Mouse (Mus musculus): ENCODE data around the gene Myo18a.

Myo18a gene

GRCm38 (mm10) chr11:77771879-77772713 lies 9.1 kb downstream of the Myo18a start:
- no peak for DNase-seq (ENCODE audit: low spot score)

GRCm38 (mm10) chr11:77775701-77776400 lies 12.8 kb downstream of the Myo18a start:
- no peak for DNase-seq (ENCODE audit: low spot score)

DNA sequence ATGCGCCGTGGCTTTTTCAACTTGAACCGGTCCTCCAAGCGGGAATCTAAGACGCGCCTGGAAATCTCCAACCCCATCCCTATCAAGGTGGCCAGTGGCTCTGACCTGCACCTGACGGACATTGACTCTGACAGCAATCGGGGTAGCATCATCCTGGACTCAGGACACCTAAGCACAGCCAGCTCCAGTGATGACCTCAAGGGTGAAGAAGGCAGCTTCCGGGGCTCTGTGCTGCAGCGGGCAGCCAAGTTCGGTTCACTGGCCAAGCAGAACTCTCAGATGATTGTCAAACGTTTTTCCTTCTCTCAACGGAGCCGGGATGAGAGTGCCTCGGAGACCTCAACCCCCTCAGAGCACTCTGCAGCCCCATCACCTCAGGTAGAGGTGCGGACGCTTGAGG lies 14.4 kb downstream of the Myo18a start:
- DNase-seq (ENCODE audit: low spot score) = no peak

- no peak for DNase-seq (ENCODE audit: low spot score)
These were observed 14.9 kb downstream of the Myo18a start for GRCm38 (mm10) chr11:77777937-77778336.

DNA sequence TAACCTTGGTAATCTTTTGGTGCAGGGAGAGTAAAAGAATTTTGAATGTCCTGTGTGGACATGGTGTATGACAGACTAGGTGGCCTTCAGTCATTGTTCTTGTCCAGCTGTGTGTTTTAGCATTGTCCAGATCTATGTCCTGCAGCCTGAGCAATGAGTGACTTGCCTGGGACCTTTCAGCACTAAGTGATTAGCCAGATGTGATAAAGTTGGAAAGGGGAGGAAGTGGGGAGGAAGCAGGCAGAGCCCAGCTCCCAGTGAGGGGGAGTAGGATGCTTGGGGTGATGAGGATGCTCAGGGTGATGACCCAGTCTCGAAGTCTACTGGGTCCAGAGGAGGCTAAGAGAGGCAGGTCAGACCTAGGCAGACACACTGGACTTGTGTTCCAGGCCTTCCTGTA lies 16.2 kb downstream of the Myo18a start:
- no peak for DNase-seq (ENCODE audit: low spot score)

DNA sequence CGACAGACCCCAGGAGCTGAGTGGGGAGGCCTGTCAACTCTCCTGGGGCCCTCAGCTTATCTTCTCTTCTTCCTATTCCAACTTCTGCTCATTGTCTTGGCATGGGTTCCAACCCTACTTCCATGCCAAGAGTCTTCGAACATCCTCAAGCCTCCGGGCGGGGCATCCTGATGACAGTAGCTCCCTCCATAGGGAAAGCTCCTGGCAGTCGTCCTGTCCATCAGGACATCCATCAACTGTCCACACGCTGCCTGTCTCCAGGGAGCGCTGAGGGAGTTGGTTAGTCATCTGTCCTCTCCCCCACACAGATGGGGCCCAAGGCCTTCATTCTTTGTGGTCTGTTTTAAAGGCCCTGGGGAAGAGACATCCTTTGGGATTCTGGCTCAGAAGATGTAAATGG lies 18.0 kb downstream of the Myo18a start:
- DNase-seq (ENCODE audit: low spot score) = no peak

GRCm38 (mm10) chr11:77782104-77782815 lies 19.2 kb downstream of the Myo18a start:
- no peak for DNase-seq (ENCODE audit: low spot score)

GRCm38 (mm10) chr11:77783211-77783746 lies 20.2 kb downstream of the Myo18a start:
- no peak for DNase-seq (ENCODE audit: low spot score)

GRCm38 (mm10) chr11:77783747-77784646 lies 21.0 kb downstream of the Myo18a start:
- DNase-seq (ENCODE audit: low spot score) = no peak

DNA sequence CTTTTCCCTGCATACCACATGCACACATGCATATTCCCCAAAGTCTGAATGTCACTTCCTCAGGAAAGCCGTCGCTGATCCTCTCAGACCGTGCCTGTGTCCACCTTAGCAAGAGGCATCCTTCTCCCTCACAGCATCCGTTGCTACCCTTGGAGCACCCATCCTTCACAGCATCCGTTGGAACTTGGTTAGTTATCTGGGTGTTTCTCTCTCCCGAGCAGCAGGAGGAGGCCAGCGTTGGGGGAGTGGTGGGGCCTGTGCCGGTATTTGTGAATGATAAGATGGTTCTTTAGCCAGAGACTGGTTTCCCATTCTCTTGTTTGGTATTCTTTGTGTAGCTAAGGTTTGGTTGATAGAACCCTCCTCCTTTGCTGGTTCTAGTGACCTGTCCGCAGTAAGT lies 21.8 kb downstream of the Myo18a start:
- no peak for DNase-seq (ENCODE audit: low spot score)

DNA sequence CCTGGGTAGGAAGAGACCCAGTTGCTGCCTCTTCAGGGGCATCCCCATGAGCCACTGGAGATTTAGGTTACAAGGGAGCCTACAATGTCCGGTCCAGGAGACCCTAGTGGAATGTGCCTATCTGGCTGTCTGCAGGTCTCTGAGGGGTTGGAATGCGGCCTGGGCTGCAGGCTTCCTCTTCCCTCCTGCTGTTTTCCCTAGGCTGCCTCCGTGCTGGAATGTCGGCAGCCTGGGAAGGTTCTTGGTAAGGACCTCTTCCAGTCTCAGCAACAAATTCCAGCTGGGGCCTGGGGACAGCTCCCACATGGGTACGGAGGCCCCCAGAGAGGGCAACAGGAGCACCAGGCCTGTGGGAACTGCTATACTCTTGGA lies 22.3 kb downstream of the Myo18a start:
- no peak for DNase-seq (ENCODE audit: low spot score)

DNA sequence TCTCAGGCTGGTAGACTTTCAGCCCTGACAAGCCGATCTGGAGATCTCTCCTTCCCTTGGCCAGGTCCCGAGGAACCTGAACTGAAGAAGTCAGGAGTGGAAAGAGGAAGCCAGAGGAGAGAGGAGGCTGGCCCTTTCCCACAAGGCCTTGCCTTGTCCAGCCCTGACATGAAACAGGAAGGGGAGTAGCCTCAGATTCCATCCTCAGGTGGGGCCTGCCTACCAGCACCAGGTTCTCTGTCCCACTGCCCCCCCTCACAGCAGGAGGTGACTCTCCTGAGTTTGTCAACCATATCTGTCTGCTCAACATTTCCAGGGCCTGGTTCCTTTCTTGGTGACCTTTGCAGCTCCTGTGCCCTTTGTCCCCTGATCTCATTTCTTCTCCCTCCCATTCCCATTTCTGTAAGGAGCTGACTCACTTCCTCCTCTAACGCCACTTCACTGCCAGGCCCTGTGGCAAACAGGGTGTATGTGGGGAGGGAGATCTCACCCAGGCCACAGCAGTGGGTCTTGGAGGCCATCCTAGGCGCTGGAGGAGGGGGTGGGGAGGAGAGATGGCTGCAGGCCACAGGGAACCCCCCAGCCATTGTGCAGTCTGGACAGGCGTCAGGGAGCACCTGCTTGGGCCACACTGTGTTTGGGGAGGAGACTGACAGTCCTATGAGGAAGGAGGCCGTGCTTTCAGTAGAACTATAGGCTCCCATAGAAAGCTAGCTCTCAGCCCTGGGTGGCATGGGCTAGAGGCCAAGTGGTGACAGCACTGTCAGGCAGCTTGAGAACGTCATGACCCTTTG lies 22.9 kb downstream of the Myo18a start:
- no peak for DNase-seq (ENCODE audit: low spot score)

DNA sequence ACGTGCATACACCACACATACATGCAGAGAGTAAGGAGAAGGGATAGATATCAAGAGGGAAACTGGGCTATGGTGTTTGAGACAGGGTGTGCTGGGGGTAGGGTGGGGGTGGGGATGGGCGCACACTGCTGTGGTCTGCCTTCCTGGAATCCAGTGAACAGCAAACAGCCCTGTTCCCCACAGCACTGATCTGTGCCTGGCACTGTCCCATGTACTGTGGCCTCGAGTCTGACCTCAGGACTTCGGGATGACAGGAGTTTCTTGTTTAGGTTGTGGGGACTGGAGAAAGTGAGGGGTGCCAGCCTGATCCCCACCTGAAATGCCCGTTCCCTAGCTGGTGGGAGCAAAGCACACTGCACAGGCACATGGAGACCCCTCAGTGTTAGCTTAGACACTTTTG lies 24.7 kb downstream of the Myo18a start, which contains the start of gene Gm10277:
Gene Gm10277 (minus strand): TSS at position 41 of the 400 bp plus-strand sequence.
- no peak for DNase-seq (ENCODE audit: low spot score)

GRCm38 (mm10) chr11:77789512-77789911 lies 26.5 kb downstream of the Myo18a start:
- DNase-seq (ENCODE audit: low spot score) = no peak

DNA sequence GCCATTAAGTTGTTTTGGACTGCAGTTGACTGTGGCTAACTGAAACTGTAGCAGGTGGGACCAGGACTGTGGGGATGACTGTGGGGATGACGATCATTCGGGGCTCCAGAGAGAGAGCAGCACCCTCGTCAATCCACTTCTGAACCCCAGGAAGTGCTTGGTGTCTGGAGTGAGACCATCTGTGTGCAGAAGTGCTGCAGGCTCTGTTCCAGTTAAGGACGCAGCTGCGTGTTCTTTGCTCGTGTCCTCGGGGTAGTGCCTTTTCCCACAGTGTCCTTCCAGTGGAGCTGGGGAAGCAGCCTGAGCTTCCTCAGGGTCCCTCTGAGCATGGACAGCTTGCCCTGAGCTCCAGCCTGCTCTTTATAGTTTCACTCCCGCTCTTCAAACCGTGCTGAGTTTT lies 27.2 kb downstream of the Myo18a start:
- DNase-seq (ENCODE audit: low spot score) = no peak

- DNase-seq (ENCODE audit: low spot score) = no peak
These were observed 28.2 kb downstream of the Myo18a start for GRCm38 (mm10) chr11:77791241-77791727.

- DNase-seq (ENCODE audit: low spot score) = peak; percentile 52
These were observed 28.9 kb downstream of the Myo18a start for GRCm38 (mm10) chr11:77791752-77792565.

DNA sequence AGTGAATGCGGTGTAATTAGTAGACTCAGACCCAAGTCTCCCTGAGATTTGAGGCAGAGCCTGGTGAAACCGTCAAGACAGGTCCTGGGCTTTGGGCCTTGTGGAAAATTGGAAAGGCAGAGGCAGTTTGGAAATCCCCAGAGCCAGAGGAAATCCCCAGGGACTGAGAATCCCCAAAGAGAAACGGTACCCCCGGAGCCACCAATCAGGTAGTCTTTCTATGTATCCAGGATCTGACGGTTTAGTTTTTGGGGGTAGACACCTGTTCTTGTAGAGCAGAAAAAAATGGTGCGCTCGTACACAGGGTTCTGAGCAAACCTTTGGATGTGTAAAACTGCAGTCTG lies 29.5 kb downstream of the Myo18a start:
- no peak for DNase-seq (ENCODE audit: low spot score)

DNA sequence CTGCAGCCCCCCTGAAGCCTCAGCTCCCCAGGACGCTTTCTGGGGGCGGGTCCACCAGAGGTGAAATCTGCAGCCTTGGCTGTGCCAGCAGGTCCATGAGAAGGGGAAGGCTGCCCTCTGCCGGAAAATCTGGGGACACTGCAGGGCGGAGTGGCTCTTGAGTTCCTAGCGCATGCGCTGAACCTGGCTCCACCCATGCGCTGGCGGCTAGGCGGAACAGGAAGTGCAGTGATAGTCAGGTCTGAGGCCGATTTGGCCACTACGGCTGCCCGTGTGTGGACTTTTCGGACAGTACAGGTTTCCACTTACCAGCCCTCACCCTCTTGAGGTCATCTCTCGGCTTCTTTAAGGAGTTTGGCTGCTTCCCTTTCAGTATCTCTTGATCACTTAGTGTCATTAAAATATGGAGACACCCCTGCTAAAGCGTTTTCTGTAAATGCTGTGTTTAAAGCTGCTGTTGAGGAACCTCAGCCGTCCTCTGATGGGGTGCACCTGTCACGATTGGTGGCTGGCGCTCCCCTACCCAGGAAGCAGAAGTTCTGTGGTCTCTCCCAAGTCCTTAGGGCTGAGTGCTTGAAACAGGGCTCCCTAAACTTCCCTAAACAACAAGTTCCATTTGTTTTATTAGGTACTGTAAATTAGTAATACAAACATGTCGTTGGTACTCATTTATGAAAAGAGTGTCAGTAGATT lies 30.3 kb downstream of the Myo18a start:
- peak; percentile 97 for DNase-seq (ENCODE audit: low spot score)
